Mouse (Mus musculus): ENCODE measurements around the gene Erh.
A peak's percentile ranks its signal among the peaks of the same experiment; 100 is the strongest.

Gene Erh

DNA sequence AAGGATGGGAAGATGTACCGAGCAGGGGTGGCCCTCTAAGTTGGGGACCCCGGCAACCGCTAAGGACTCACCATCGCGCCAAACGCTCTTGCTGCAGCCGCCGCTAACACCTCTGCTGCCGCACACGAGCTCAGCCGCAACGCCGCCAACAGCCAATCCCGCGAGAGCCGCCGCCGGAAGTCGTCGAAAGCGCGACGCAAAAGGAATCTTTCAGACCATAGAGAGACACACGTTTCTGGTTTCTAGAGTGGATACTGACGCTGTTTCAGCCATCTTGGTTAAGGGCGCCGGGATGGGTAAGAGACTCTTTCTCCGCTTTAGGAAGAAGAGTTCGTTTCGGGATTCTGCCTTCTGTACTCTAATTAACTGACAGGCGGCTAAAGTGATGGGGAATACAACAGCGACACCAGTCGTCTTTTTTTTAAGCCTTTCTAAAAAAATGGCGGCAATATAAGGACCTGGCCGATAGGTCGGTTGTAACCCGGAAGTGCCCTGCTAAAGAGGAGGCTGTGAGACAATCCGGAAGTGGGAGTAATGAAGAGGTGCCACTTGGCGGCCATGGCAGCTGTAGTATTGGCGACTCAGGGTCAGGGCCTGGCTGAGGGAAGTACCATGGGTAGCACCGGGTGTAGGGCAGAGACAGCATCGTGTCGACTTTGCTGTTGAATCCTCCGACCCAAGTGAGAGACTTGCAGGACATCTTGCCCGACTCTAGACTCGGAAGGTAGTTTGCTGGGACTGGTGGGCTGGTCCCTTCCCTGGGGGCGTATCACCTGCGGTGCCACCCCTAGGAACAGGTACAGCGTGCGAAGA, at the start of gene Erh, which contains the start of gene Slc39a9:
Gene Erh, minus strand, starts transcription at position 649 of the 813 bp plus-strand sequence.
Gene Slc39a9, plus strand, starts transcription at position 191 of the 813 bp plus-strand sequence.
- peak; percentile 96 for DNase-seq

DNA sequence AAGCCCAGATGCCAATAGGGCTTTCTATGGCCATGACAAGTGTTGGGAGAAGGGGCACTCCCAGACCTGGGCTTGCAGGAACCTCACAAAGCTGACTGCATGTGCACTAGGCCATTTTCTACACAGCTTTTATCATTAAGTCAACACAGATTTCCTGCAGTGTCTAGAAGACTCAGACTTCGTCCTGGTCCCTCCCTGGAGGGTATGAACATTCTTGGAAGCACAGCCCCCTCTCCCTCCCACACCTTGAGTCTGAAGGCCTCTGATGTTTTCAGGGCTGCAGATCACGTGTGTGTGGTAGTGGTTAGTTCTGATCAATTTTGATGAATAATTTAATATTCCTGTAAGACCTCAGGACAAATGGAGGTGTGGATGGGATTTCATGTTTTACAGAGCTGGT, 49.6 kb upstream of the Erh start:
- DNase-seq = no peak

DNA sequence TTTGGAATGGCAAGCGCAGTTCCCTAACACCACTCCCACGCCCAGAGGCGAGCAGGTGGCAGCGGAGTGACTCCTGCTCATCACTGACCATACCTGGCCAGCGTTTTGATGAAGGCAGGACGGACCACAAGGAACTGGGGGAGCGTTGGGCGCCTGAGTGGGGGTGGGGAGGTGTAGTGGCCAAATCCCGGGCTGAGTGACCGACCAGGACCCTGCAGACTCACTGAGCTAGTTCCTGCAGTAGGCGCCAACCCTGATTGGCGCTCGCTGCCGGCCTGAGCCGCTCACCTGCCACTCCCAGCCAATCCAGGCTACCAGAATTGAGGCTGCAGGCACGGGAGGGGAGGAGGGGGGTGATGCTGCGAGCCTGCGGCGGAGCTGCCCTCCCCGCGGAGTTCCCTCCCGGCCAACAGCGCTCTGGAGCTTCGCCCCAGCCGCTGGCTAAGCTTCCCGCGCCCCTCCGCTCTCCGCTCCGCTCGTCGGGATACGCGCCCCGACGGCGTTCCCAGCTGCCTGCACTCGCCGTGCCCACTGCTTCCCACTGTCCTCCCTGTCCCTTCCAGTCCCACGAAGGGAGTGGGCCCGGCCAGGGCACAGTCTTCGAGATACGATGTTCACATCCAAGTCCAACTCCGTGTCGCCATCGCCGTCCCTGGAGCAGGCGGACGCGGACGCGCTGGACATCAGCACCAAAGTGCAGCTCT, 48.3 kb upstream of the Erh start, which contains the start of gene Plekhd1:
Gene Plekhd1, plus strand, starts transcription at position 323 of the 704 bp plus-strand sequence.
- DNase-seq = peak; percentile 33

DNA sequence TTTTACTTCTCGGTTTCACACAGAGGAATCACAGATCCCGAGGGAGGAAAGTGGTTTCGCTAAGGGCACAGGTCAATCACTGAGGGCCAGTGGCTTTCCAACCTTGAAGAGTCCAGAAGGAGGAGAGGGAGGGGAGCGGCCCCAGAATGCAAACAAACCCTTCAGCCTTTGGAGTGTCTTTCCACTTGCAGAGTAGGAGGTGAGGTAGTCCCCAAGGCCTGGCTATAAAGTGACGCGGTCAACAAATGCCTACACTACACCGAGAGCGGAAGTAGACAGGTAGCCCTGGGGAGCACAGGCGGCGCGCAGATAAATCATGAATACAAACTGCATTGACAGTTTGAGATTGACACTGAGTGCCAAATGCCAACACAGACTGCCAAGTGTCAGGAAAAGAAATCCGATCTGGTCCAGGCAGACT, 47.5 kb upstream of the Erh start:
- DNase-seq = no peak

DNA sequence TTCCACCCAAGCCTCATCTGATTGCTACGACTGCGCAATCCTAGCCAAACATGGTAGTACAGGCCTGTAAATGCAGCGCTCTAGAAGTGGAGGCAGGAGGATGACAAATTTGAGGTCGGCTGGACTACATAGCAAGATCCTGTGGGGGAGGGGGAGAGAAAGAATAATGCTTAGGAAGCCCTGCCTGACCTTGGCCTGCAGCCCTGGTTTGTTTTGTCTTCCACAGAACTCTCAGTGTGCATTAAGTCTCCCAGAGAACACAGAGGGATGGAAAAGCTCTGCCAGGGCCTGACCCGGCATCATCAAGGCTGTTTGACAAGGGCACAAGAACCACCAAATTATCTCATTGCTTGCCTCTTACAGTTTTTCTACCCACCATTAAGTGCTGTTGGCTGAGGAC, 45.6 kb upstream of the Erh start:
- DNase-seq = no peak

DNA sequence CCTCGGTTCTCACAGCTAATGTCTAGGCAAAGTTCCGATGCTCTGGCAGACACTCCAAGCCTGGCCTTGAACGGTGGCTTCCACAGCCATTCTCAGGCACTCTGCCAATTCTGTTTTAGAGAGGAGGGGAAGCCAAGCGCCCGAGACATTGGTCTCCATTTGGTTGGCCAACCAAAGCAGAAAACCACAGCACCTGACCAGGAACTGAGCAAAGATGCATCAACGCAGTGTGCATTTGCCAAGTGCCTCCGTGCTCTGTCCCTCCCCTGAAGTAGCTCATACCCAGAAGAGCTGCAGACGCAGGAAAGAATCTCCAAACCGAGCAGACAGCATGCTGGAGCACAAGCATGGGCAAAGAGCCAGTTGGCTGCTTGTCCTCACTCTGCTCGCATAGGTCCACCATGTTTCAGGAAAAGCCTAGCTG, 43.7 kb upstream of the Erh start:
- no peak for DNase-seq

DNA sequence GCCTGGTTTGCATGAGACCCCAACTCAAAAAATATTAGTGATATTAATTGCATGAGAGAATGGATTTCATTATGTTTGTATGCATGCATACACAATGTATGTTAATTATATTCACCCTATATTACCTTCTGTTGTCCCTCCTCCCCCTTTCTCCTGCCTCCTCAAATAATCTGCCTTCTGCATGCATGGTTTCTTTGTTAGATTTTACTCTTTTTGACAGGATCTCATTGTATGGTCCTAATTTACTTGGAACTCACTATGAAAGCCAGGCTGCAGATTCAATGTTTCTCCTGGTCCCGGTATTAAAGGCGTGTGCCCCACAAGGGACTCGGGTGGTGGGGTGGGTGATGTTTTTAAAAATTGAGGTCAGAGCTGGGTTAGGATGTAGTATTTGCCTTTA, 40.2 kb upstream of the Erh start:
- DNase-seq = no peak

DNA sequence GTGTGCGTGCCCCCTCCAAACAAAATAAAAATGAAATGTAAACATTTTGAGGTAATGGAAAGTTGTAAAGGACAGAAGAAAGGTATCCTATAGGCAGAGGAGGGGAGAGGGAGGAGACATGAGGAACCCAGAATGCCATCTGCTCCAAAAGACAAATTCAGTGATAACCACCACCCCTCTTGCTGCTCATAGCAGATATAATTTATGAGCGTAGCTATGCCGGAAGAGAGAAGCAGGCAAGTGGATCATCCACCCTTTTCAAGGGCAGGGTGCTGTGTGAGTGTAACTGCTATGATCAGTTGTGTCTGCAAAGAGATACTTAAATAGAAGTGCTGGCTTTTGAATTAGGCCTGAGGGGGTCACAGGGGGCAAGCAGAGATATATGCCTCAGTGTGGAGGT, 39.4 kb upstream of the Erh start:
- DNase-seq = no peak

DNA sequence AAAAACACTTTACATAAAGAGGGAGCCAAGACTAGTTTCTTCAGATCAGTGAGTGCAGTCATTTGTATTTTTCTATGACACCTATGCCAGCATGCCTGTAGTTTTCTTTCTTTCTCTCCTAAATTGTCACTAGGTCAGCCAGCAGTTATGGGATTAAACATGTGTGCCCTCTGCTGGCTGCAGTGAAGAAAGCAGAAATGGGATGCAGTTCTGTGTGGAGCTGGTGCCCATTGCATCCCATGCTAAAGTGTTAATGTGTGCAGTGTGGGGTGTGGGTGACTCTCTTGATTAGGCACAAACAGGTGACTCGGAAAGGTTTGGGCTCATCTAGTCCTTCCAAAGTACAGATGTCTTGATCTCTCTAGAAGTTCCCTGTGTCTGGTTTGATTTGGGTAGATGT, 37.2 kb upstream of the Erh start:
- DNase-seq = peak; percentile 40

DNA sequence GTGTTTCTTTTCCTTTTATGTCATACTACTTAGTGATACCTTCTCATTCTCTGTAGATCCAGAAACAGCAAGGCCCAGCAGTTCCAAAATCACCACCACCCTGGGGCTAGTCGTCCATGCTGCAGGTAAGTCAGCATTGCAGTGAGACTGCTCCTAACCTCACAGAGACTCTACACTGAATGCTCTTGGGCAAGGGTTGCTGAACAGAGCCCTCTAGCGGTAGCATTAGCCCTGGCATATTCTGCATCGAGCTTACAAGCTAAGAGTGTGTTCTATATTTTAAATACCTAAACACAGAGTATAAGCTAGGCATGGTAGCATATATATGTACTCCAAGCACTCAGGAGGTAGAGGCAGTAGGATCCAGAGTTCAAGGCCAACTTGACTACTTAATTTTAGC, 29.0 kb upstream of the Erh start:
- peak; percentile 49 for DNase-seq

DNA sequence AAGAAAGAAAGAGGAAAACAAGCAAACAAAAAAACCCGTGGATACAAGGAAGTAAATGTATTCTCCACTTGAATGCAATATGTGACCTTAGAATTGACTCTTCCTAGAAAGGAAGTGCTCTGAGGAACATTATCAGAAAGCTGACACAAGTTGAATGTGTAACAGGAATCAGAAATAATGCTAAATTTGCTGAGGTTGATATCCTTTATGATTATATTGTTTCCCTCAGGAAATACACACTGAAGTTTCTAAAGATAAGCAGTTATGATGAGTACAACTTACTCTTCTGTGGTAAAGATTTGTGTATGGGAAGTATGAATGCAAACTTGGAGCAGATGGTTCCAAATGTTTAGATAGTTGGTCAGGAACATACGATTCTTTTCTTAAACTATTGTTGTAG, 24.2 kb upstream of the Erh start:
- no peak for DNase-seq

DNA sequence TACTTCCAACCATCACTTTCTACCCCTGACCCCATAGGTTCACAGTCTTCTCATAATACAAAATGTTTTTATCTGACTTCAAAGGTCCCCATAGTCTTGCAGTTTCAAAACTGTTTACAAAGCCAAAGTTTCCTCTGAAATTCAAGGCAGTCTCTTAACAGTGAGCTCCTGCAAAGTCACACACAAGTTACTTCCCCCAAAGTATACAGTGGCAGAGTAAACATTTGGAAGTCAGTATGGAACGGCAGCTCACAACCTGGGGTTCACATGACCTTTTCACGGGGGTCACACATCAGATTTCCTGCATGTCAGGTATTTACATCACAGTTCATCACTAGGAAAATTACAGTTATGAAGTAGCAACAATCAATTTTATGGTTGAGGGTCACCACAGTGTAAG, 19.8 kb upstream of the Erh start:
- DNase-seq = no peak

DNA sequence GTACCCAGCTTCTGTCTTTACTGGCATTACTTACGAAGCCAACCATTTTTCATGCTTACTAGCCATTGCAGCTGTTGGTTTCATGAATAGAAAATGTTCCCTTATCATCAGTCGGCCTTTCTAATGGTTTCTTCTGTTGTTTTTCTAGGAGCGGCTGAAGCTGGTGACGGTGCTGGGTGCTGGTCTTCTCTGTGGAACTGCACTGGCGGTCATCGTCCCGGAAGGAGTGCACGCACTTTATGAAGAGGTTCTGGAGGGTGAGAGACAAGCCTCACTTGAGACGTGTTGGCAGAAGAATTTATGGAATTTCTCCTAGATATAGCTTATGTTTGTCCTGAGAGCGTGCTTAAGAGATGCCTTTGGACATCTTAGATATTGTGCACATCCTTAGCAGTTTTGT, 18.2 kb upstream of the Erh start:
- no peak for DNase-seq

DNA sequence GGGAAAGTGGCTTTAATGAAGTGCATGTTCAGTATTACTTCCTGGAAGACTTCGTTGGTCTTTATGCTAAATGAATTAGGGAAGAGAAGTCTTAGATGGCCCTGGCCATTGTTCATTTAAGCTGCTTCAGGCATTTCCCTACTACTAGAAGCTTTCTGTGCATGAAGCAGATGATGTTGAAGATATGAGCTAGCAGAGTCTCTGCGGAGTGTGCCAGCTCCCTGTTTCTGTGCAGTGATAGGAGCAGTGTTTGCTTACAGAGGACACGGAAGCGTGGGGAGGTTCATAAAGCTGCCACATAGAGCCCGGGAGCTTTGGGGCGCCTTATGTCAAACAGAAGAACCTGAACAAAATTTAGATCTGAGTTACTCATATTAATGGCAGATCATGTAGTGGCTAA, 14.5 kb upstream of the Erh start:
- no peak for DNase-seq

DNA sequence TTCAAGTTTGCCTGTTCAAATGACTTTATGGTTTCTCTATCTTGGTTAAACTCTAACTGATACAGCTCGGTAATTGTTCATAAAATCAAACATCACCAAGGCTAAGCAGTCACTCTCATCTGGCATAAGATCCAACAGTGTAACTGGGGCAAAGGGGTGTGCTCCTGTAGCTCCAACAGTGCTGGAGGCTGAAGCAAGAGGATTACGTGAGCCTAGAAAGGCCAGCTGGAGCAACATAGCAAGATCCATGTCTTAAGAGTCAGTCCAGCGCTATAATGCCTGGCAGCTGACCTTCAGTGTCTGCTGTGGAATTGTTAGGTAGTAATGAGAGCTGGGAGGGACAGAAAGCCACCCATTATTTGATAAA, 10.5 kb upstream of the Erh start:
- DNase-seq = no peak

DNA sequence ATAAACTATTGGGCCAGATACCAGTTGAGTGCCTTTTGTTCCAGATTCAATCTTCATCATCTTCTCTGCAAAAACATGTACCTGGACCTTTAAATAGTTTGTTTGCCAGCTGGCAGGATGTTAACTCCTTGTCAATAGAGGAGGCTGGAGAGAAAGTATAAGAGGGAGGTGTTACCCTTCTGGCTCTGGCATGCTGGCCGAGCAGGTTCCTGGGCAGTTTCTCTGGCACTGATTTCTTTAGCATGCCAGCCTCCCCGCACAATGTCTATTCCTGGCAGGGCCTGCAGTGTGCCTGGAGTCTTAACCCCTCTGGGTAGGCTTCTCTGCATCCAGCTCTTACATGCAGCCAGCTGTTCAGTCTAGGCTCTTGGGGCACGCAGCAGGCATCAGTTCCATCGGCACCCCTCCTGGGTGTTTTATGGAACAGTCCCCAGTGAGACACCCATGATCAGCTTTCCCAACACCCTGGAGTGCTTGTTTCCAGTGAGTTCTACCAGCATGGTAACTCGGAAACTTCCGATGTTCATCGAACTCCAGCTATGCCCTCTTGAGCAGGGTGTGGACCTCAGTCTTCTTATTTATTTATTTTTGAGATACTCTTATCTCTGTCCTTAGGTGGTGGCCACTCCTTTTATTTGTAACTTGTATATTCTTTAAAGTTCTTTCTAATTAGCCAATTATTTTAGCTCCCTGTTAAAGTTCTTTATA, 10.0 kb upstream of the Erh start:
- DNase-seq = no peak

DNA sequence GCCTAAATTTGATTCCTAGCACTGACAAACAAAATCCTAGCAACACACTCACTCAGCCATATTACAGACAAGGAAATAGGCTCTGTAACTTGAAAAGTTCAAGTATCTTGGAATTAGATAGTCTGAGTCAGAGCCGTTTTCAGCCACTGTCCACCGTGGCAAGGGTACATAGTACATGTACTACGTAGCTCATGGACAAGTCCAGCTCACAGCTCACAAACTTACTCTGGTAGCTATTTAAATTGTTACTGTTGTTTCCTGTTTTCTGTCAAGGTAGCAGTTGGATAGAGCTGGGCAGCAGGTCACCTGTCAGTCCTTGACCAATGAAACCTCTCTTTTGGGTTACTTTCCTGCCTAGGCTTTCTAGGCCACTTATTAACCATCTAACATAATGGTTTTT, 2.2 kb upstream of the Erh start:
- no peak for DNase-seq

DNA sequence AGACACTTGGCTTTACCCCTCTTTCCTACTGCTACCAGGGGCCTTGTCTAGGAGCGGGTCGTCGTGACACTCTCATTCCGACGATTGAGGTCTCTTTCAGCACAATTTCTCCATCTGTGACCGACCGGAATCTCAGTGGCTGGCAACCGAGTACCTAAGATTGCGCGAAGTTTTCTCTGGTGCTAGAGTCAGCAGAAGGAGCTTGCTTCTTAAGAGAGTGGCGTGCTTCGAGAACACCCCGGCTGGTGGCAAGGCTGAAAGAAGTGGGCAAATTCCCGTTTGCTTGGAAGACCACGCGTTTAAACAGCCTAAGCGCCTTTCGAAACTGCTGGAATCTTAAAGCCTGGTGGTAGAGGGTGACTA, 346 bp upstream of the Erh start:
- no peak for DNase-seq

DNA sequence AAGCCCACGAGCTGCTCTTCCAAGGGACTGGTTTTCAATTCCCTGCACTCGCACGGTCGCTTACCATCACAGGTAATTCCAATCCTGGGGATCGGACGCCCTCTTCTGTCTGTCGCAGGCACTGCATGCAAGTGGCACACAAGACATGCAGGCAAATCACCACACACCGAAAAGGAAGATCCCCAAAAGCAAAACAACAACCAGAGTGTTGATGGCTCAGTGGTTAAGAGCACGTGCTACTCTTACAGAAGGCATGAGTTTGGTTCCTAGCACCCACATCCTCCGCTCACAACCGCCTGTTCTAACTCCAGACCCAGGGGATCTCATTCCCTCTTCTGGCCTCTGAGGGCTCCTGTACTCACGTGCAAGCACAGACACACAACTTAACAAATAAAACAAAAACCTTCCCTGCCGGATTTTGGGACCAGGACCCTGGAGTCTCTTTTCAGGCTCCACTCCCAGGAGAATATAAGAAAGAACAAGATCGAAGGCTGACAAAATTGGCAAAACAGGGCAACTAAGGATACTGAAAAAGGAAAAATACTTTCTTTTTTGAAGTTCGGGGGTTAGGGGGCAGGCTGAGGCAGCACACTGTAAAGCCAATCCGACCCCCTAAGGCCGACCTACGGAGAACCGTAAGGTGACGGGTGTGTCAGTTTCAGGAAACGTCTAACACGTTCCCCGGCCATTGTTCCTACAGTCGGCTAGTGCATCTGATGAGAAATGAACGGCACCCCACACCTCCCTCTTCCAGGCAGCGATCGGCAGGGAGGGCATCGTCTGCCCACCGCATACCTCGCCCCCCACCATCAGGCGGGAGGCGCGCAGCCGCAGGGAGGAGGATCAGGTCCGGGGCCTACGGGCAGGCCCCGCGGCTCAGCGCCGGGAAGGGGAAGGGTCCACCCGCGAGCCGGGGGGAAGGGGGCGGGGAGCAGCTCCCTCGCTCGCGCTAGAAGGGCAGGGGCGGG, 1.1 kb downstream of the Erh start:
- DNase-seq = peak; percentile 11

DNA sequence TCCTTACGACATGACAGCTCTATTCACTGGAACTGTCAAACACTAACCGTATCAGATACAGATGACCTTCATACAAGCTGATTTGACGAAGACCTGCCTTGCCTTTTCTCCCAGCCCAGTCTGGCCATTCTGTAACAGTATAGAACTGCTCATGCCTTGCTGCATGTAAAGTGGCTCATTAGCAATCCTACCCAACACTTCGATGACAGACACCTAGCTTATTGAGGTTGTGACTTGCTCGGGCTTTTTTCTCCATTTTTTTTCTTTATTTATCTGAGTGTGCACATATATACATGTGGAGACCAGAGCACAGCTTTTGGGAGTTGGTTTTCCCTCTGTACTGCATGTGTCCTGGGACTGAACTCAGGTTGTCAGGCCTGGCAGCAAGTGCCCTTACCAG, 12.4 kb downstream of the Erh start:
- no peak for DNase-seq

DNA sequence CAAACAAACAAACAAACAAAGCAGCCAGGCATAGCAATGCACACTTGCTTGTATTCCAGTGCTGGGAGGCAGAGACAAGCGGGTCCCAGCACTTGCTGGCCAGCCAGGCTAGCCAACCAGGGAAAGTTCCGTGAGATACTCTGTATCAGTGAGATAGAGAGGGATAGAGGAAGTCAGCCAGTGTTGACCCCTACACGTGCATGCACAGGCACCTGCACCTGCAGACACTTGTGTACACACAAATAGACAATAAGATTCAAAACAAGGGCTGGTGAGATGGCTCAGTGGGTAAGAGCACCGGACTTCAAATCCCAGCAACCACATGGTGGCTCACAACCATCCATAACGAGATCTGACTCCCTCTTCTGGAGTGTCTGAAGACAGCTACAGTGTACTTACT, 23.6 kb downstream of the Erh start:
- no peak for DNase-seq

Data from right cerebral cortex, adult 18-20 months (tissue).